Mouse (Mus musculus) ES-Bruce4 (cell line): Measurements from ENCODE around the gene A230050P20Rik. TPM values are rescaled to one million over a fixed set of nuclear protein-coding genes. Genes with fewer than 3 reads are reported as not detected.

Experiments used
- H3K27ac ChIP-seq: 2 replicates; pipeline ENCODE4 v1.5.1; 2012; ENCODE audit warnings: low read length, inconsistent platforms; ENCODE audit not compliant: insufficient read depth
- H3K27me3 ChIP-seq: 2 replicates; pipeline ENCODE4 v1.6.1; 2012; ENCODE audit warnings: mild to moderate bottlenecking, low read length, inconsistent platforms; ENCODE audit not compliant: control insufficient read depth, poor library complexity, insufficient read depth, severe bottlenecking
- H3K36me3 ChIP-seq: 2 replicates; pipeline ENCODE4 v1.6.1; 2012; ENCODE audit warnings: inconsistent platforms, mild to moderate bottlenecking, low read length, moderate library complexity; ENCODE audit not compliant: control insufficient read depth, poor library complexity, insufficient read depth, severe bottlenecking
- H3K4me1 ChIP-seq: one replicate; pipeline ENCODE4 v1.8.1; 2011; ENCODE audit warnings: low read length; ENCODE audit not compliant: control insufficient read depth, insufficient read depth
- H3K4me3 ChIP-seq: 2 replicates; pipeline ENCODE4 v1.5.1; 2011; ENCODE audit warnings: low read depth, mild to moderate bottlenecking, low read length
- H3K9ac ChIP-seq: 2 replicates; pipeline ENCODE4 v1.6.1; 2012; ENCODE audit warnings: low read depth, mild to moderate bottlenecking, inconsistent platforms; ENCODE audit not compliant: poor library complexity, severe bottlenecking
- H3K9me3 ChIP-seq: replicated peaks from 2 replicates; pipeline ENCODE4 v1.6.1; 2012; ENCODE audit warnings: mild to moderate bottlenecking, low read length, inconsistent platforms; ENCODE audit not compliant: control insufficient read depth, poor library complexity, insufficient read depth, severe bottlenecking
- CTCF ChIP-seq: IDR thresholded peaks from one replicate; pipeline ENCODE4 v1.8.1; 2011; ENCODE audit warnings: low read depth, low read length
- EP300 ChIP-seq: IDR thresholded peaks from 2 replicates; pipeline ENCODE4 v1.6.1; 2011; ENCODE audit warnings: low read depth, low read length; ENCODE audit not compliant: insufficient read depth
- POLR2A ChIP-seq: IDR thresholded peaks from one replicate; pipeline ENCODE4 v1.8.1; 2011; ENCODE audit warnings: low read length; ENCODE audit not compliant: insufficient read depth
- polyA plus RNA-seq: library from polyadenylated mRNA; stranded (reverse); fragments of >200 nt; gene quantifications from 2 replicates; pipeline ENCODE4 v1.2.4, GENCODE M21; 2011; ENCODE audit warnings: low read depth; ENCODE audit not compliant: missing spikeins, insufficient read depth, insufficient read length

A230050P20Rik gene
- polyA plus RNA-seq, 1 experiment = 20.5 TPM

DNA sequence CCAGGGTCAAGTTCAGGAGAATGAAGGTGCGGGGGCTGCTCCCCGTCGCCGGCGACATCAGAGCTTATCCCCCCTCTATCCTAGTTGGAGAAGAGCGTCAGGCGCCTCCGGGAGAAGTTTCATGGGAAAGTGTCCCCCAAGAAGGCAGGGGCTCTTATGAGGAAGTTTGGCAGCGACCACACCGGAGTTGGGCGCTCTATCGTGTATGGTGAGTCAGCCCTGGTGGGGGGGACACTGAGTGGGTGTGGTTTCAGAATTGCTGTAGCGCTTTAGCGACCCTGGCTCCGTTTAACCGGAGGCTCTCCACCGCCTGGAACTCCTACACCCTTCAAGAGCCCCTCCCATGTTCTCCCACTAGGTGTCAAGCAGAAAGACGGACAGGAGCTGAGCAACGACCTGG is 804 bp downstream of the A230050P20Rik start:
- no peak overlapping the region for H3K27ac ChIP-seq
- H3K4me1 ChIP-seq = no peaks in the 10 kb centered on the region
- no peaks in the 10 kb centered on the region for H3K36me3 ChIP-seq
- no peaks in the 10 kb centered on the region for H3K9me3 ChIP-seq
- H3K9ac ChIP-seq = peak overlapping the region; percentile 84
- TF ChIP-seq CTCF = no peak
- H3K27me3 ChIP-seq = no peaks in the 10 kb centered on the region
- H3K4me3 ChIP-seq = peak overlapping the region; percentile 87

DNA sequence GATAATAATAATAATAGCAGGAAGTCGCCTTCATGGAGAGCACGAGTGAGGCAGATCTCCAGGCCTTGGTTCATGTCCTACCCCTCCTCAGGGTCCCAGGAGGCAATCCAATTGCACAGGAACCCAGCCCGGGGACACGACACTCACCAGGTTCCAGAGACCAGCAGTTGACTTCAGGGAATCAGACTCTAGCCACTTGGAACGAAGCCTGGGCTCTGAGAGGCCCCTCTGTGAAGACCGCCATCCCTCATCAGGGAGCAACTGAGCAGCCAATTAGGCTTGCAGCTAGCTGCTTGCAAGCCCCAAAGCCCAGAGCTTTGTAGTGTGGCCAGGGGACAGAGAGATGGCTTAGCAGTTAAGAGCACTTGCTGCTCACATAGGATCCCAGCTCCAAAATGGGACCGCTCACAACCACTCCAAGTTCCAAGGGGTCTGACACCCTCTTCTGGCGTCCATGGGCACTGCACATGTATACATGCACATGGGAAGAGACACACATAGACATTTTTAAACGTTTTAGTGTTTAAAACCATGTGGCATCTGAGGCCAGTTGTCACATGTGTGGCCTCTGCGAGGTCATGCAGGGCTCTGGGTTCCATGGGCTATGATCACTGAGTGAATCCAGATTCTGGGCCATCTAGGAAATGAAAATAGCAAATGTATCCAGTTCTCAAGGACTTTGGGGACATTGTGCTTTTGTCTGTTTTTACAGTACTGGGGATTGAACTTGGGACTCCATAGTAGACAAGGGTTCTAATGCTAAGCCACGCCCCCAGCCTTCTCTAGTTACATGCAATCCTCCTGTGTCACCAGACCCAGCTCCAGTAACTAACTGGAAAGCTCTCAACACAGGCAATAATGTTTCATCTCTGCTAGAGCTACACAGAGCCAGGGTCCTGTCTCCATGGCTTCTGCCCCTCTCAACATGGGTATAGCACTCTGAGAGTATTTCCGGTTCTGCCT is 2.0 kb downstream of the A230050P20Rik start:
- Histone ChIP-seq H3K27me3 (no peaks in the 10 kb centered on the region), H3K36me3 (no peaks in the 10 kb centered on the region)

DNA sequence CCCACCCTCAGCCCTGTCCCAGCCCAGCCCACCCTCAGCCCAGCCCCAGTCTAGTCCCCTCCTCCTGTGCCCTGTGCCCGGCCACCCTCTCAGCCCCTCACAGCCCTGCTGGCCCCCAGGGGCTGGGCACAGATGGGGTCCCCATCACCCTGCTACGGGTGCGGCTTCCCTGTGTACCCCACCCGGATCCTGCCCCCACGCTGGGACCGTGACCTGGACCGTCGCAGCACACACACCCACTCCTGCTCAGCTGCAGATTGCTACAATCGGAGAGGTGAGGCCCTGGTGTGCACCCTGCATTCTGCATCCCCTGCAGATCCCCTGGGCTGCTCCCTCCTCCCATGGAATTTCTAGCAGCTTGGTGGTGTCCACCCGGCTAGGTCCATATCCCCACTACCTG is 4.5 kb downstream of the A230050P20Rik start:
- Histone ChIP-seq H3K4me3 (no peak overlapping the region), H3K27ac (no peak overlapping the region), H3K9ac (no peak overlapping the region), H3K4me1 (no peaks in the 10 kb centered on the region), H3K27me3 (no peaks in the 10 kb centered on the region), H3K36me3 (no peaks in the 10 kb centered on the region), H3K9me3 (no peaks in the 10 kb centered on the region)
- TF ChIP-seq POLR2A (no peak), CTCF (no peak), EP300 (no peak)

More for the DNA sequence above, 2.0 kb downstream of the A230050P20Rik start:
- H3K27ac ChIP-seq = no peak overlapping the region
- no peak for TF ChIP-seq POLR2A
- peak; percentile 19 for TF ChIP-seq CTCF
- TF ChIP-seq EP300 = no peak
- H3K4me3 ChIP-seq = no peak overlapping the region
- H3K9ac ChIP-seq = no peak overlapping the region
- no peaks in the 10 kb centered on the region for H3K4me1 ChIP-seq
- no peaks in the 10 kb centered on the region for H3K9me3 ChIP-seq

DNA sequence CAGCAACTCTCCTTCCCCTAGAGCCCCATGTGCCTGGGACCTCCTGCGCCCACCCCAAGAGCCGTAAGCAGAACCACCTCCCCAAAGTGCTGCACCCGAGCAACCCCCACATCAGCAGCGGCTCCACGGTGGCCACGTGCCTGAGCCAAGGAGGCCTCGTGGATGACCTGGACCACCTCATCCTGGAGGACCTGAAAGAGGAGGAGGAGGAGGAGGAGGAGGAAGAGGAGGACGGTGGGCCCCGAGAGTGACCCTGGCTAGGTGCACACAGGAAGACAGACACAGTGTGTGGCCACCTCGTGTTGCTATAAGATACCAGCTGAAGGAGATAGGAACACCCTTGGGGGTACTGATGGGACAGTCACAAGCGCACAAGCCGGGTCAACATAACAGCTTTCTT is 5.1 kb downstream of the A230050P20Rik start:
- Histone ChIP-seq H3K9ac (no peak overlapping the region), H3K4me1 (no peaks in the 10 kb centered on the region), H3K9me3 (no peaks in the 10 kb centered on the region), H3K27me3 (no peaks in the 10 kb centered on the region), H3K36me3 (no peaks in the 10 kb centered on the region), H3K4me3 (no peak overlapping the region), H3K27ac (no peak overlapping the region)
- TF ChIP-seq POLR2A = no peak
- TF ChIP-seq EP300 = no peak
- TF ChIP-seq CTCF = no peak

DNA sequence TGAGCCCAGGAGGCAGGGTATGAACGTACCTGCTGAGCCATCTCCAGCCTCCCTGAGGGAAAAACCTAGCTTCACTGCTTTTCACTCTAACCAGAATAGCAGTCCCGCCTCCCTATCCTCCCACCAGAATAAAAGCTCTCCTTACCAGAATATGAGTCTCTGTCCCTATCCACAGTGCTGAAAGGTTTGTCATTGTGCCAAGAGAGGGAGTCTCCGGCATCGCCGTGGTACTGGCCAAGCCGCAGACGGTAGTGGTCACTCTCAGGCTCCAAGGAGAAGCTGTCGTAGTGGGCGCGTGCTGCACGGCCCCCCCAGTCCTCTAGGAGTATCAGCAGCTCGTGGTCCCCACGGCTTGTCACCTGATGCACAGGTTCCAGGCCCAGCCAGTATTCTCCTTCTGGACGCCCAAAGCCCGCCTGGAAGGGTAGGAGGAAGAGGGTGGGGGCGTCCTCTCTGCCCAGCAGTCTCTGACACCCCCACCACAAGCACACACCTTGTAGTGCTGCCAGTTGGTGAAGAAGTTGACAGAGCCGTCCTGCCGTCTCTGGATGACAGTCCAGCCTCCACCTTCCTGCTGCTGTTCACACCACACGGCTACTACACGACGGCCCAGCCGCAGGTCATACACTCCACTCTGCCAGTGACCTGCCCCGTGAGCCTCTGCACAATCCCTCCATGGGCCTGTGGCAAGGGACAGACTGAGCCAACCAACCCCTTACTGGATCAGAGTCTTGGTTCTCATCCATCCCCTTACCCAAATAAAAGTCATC is 6.8 kb downstream of the A230050P20Rik start:
- Histone ChIP-seq H3K4me3 (no peak overlapping the region), H3K27ac (no peak overlapping the region), H3K27me3 (no peaks in the 10 kb centered on the region), H3K9me3 (no peaks in the 10 kb centered on the region), H3K4me1 (no peaks in the 10 kb centered on the region), H3K36me3 (no peaks in the 10 kb centered on the region), H3K9ac (no peak overlapping the region)
- TF ChIP-seq EP300 = no peak
- TF ChIP-seq POLR2A = no peak
- TF ChIP-seq CTCF = no peak
